Mouse (Mus musculus) right cerebral cortex, postnatal 14 days (tissue): Measurements from ENCODE around the gene Cnpy1.

Experiments
- DNase-seq: peaks from one replicate; pipeline ENCODE4 v3.0.0; 2022

Cnpy1 gene

GRCm38 (mm10) chr5:28179237-28179790 lies 66.3 kb downstream of the Cnpy1 start:
- no peak for DNase-seq

- DNase-seq: no peak
Observed at GRCm38 (mm10) chr5:28178322-28178721, 67.3 kb downstream of the Cnpy1 start.

GRCm38 (mm10) chr5:28176585-28176984 lies 69.0 kb downstream of the Cnpy1 start:
- DNase-seq: no peak

GRCm38 (mm10) chr5:28176023-28176422 lies 69.6 kb downstream of the Cnpy1 start:
- DNase-seq: no peak

- DNase-seq: no peak
Observed at GRCm38 (mm10) chr5:28175570-28175919, 70.1 kb downstream of the Cnpy1 start.

- no peak for DNase-seq
Observed at GRCm38 (mm10) chr5:28174876-28175569, 70.6 kb downstream of the Cnpy1 start.

GRCm38 (mm10) chr5:28174086-28174485 lies 71.5 kb downstream of the Cnpy1 start:
- DNase-seq: no peak

GRCm38 (mm10) chr5:28173674-28174073 lies 71.9 kb downstream of the Cnpy1 start:
- no peak for DNase-seq

DNA sequence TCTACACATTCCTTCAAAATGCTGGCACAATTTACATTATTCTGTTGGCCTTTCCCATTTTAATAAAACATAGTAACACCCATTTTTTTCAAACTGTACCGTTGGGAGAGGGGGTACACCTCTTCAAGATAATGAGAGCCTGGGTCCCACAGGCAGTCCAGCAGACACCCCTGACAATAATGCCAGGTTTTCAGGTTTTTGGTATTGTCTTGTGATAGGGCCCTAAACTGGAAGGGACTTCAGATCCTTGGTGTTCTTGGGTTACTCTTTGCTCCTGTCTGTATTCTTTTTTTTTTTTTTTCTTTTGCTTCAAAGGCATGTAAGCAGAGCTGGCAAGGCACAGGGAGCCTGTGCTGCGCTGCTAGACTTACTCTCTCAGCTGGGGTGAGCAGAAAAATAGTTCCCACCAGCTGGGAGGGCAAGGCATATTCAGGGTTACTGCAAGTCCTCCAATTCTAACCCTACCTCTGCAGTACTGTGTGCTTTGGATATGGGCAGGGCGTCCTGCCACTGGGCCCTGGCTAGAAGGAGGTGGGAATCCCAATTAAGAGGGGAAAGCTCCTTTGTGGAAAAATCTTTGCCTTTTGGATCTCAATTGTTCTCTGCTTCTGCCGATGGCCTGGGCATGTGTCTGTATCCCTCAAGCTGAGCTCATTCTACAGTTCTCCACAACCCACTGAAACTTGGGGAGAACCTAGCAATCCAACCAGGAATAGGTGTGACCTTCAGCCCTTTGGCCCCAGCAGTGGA lies 72.5 kb downstream of the Cnpy1 start:
- DNase-seq: no peak

- no peak for DNase-seq
Observed at GRCm38 (mm10) chr5:28172261-28172920, 73.2 kb downstream of the Cnpy1 start.

- no peak for DNase-seq
Observed at GRCm38 (mm10) chr5:28171667-28172066, 73.9 kb downstream of the Cnpy1 start.

- DNase-seq: no peak
Observed at GRCm38 (mm10) chr5:28170892-28171291, 74.7 kb downstream of the Cnpy1 start.

GRCm38 (mm10) chr5:28170081-28170480 lies 75.5 kb downstream of the Cnpy1 start:
- no peak for DNase-seq

- DNase-seq: no peak
Observed at GRCm38 (mm10) chr5:28169166-28169801, 76.3 kb downstream of the Cnpy1 start.

GRCm38 (mm10) chr5:28168253-28169165 lies 77.1 kb downstream of the Cnpy1 start:
- DNase-seq: no peak

GRCm38 (mm10) chr5:28167611-28168252 lies 77.9 kb downstream of the Cnpy1 start:
- DNase-seq: no peak

DNA sequence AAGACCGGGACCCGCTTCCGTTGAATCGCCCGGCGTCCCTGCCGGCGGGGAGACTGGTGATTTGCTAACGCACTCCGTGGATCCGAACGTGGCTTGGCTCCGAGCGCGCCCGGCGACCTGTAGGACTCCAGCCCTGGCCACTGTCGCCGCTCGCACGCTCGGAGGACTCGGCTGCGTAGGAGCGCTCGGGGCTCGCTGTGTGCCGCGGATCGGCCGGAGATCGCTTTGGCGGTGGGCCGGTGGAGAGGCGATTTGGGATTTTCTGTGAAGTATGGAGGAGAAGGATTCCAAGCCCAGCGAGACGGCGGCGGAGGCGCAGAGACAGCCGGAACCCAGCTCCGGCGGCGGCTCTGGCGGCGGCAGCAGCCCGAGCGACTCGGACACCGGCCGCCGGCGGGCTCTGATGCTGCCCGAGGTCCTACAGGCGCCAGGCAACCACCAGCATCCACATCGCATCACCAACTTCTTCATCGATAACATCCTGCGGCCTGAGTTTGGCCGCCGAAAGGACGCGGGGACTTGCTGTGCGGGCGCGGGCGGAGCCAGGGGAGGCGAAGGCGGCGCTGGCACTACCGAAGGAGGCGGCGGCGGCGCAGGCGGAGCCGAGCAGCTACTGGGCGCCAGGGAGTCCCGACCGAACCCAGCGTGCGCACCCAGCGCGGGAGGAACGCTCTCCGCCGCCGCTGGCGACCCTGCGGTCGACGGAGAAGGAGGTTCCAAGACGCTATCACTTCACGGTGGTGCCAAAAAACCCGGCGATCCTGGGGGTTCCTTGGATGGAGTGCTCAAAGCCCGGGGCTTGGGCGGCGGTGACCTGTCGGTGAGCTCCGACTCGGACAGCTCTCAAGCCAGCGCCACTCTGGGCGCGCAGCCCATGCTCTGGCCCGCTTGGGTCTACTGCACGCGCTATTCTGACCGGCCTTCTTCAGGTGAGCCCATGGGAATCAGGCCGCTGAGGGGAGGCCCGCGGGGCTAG lies 79.1 kb downstream of the Cnpy1 start:
- DNase-seq: peak; percentile 14

DNA sequence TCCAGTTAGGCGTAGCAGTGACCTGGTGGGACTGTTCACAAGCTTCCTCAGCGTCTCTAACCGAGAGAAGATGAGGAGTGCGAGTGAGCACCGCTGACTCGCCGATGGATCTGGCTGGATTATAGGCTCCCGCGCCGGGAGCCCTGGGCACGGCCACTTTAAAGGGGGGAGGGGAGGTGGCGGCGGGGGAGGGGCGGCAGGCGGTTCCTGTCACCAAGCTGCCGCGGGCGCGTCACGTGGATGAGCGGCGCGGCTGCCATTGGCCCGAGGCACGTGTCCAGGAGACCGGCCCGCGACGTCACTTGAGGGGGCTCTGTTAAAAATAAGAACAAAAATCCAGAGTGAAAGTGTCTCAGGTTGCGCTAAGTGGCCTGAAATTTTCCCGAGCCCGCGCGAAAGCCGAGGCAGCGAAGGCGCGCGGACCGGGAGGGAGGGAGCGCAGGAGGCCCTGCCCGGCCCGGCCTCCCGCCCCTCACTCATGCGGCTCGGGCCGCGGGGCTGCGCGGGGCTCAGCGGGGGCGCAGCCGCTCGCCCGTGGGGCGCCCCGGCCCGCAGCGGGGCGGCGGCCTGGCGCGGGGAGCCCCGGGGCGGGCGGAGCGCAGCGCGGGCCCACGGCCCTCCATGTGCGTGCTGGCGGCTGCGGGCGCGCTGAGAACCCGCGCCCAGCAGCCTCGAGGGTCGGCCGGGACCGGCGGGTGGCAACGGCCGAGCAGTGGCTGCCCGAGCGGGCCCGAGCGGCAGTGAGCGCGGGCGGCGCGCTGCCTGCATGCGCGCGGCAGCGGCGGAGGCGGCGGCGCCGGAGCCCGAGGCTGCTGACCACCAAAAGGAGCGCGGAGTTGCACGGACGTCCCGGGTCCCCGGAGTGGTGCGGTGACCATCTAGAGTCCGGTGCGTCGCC lies 80.0 kb downstream of the Cnpy1 start, which contains the start of gene En2:
En2 (plus strand) TSS at position 337 of the 898 bp plus-strand sequence.
- DNase-seq: peak; percentile 29

GRCm38 (mm10) chr5:28163926-28164325 lies 81.7 kb downstream of the Cnpy1 start:
- no peak for DNase-seq
